Mouse (Mus musculus) limb, embryonic 14.5 days (tissue): ENCODE results near the gene Gm42791. TPM values are rescaled to one million over a fixed set of nuclear protein-coding genes. Genes with fewer than 3 reads are reported as not detected.
A peak's percentile ranks its signal among the peaks of the same experiment; 100 is the strongest.

Source experiments
- ATAC-seq: fragments of 200-750 bp; cut with Nextera tagmentation; 2 replicates; pipeline ENCODE4 v1.8.0; 2017; ENCODE audit warnings: low read depth, moderate number of reproducible peaks, moderate TSS enrichment; ENCODE audit not compliant: low FRiP score
- DNase-seq: peaks from one replicate; pipeline ENCODE4 v3.0.0-alpha.2; 2015; ENCODE audit warnings: low spot score
- H3K27ac ChIP-seq: fragments of 300-500 bp; sonication (generic); replicated peaks from 2 replicates; pipeline ENCODE4 v1.5.1; 2014; ENCODE audit warnings: low read depth, mild to moderate bottlenecking, low read length, moderate library complexity, mixed read lengths
- H3K27me3 ChIP-seq: fragments of 300-500 bp; sonication (generic); 2 replicates; pipeline ENCODE4 v1.6.1; 2014; ENCODE audit warnings: low read length, mixed read lengths; ENCODE audit not compliant: control insufficient read depth, insufficient read depth
- H3K36me3 ChIP-seq: fragments of 300-500 bp; sonication (generic); 2 replicates; pipeline ENCODE4 v1.6.1; 2014; ENCODE audit warnings: mild to moderate bottlenecking, low read length, moderate library complexity, mixed read lengths; ENCODE audit not compliant: control insufficient read depth, insufficient read depth
- H3K4me1 ChIP-seq: fragments of 300-500 bp; sonication (generic); 2 replicates; pipeline ENCODE4 v1.6.1; 2014; ENCODE audit warnings: antibody characterized with exemption, low read length, mixed read lengths; ENCODE audit not compliant: control insufficient read depth, insufficient read depth
- H3K4me2 ChIP-seq: fragments of 300-500 bp; sonication (generic); replicated peaks from 2 replicates; pipeline ENCODE4 v1.6.1; 2014; ENCODE audit warnings: low read depth, mild to moderate bottlenecking, low read length, moderate library complexity; ENCODE audit not compliant: severe bottlenecking
- H3K4me3 ChIP-seq: fragments of 300-500 bp; sonication (generic); replicated peaks from 2 replicates; pipeline ENCODE4 v1.5.1; 2014; ENCODE audit warnings: low read length
- H3K9ac ChIP-seq: fragments of 300-500 bp; sonication (generic); 2 replicates; pipeline ENCODE4 v1.6.1; 2014; ENCODE audit warnings: mild to moderate bottlenecking, low read depth, low read length, moderate library complexity; ENCODE audit not compliant: severe bottlenecking
- H3K9me3 ChIP-seq: fragments of 300-500 bp; sonication (generic); 2 replicates; pipeline ENCODE4 v1.6.1; 2016; ENCODE audit warnings: low read length; ENCODE audit not compliant: control insufficient read depth
- POLR2A ChIP-seq: fragments of 200-500 bp; IDR thresholded peaks from 2 replicates; pipeline ENCODE4 v1.8.0; 2012; ENCODE audit warnings: inconsistent platforms, mild to moderate bottlenecking, moderate library complexity, borderline replicate concordance; ENCODE audit not compliant: insufficient read depth, insufficient read length; ENCODE audit errors: extremely low read depth
- WGBS: fragments of 180-500 bp; shearing (Covaris S2); extraction: QIAGEN DNeasy Blood & Tissue Kit; methylation state at CpG from one replicate; pipeline ENCODE4 v1.1.7; 2014; 5-methylcytosine and 5-hydroxymethylcytosine counted together
- polyA plus RNA-seq, 2 experiments: library from polyadenylated mRNA; depleted of rRNA in 1 of 2; stranded (reverse) in 1 of 2; unstranded in 1 of 2; fragments of >200 nt; fragmentation: Nextera tagmentation in 1 of 2; extraction: Ambion mirVana in 1 of 2; gene quantifications; 2 replicates each; pipeline versions ENCODE4 v1.2.1 to v1.2.3; 2012 to 2014

The Gm42791 gene
- polyA plus RNA-seq, 2 experiments = not detected

- Histone ChIP-seq H3K9me3 (no peaks in the 10 kb centered on the region), H3K4me3 (no peak overlapping the region), H3K27ac (peak overlapping the region; percentile 81), H3K27me3 (no peaks in the 10 kb centered on the region), H3K36me3 (no peaks in the 10 kb centered on the region), H3K9ac (no peak overlapping the region), H3K4me1 (peaks cover 37% of the 10 kb centered on the region), H3K4me2 (no peak overlapping the region; the same call in 1 of the 2 replicates)
- DNase-seq (peak; percentile 69), ATAC-seq (peak; percentile 65)
- no peak for TF ChIP-seq POLR2A
- WGBS = 9% methylated on average over 13 of the region's 13 CpGs
Measured at GRCm38 (mm10) chr5:148965691-148966333, 29.1 kb downstream of the Gm42791 start.

GRCm38 (mm10) chr5:148965089-148965591 is 29.8 kb downstream of the Gm42791 start:
- no peak overlapping the region for H3K9ac ChIP-seq
- H3K4me3 ChIP-seq = no peak overlapping the region
- ATAC-seq (0 out of 2 replicates have a peak, but pooled peaks have one; percentile 14), DNase-seq (no peak)
- peaks cover 36% of the 10 kb centered on the region for H3K4me1 ChIP-seq
- no peaks in the 10 kb centered on the region for H3K36me3 ChIP-seq
- 0 out of 2 replicates have a peak overlapping the region, but pooled peaks have one; percentile 1 for H3K4me2 ChIP-seq
- no peaks in the 10 kb centered on the region for H3K27me3 ChIP-seq
- H3K27ac ChIP-seq = peak overlapping the region; percentile 81
- WGBS = 26% methylated on average over 15 of the region's 15 CpGs
- no peaks in the 10 kb centered on the region for H3K9me3 ChIP-seq
- no peak for TF ChIP-seq POLR2A

DNA sequence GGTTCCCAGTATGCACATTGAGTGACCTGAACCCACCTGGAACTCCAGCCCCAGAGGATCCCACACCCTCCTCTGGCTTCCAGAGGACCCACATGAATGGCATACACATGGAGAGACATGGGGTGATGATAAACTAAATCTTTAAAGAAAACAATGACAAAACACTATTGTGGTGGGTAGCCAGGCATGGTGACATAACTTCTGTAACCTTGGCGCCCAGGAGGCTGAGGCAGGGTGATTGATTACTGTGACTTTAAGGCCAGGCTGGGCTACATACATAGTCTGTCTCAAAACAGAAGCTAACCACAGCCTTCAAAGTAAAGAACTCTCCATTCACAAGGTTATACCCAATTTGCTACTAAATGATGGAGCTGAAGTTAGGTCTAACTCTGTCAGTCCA is 30.7 kb downstream of the Gm42791 start:
- Histone ChIP-seq H3K27ac (0 out of 2 replicates have a peak overlapping the region, but pooled peaks have one; percentile 81), H3K4me3 (no peak overlapping the region), H3K9ac (no peak overlapping the region), H3K27me3 (no peaks in the 10 kb centered on the region), H3K9me3 (no peaks in the 10 kb centered on the region), H3K4me1 (peaks cover 38% of the 10 kb centered on the region), H3K4me2 (no peak overlapping the region), H3K36me3 (no peaks in the 10 kb centered on the region)
- 87% methylated on average over 1 of the region's 1 CpGs for WGBS
- TF ChIP-seq POLR2A = no peak
- no peak for DNase-seq
- ATAC-seq = no peak

GRCm38 (mm10) chr5:148960211-148960610 is 34.7 kb downstream of the Gm42791 start:
- peaks cover 21% of the 10 kb centered on the region for H3K4me1 ChIP-seq
- no peak for TF ChIP-seq POLR2A
- H3K27ac ChIP-seq = peak overlapping the region; percentile 34; the same call in 1 of the 2 replicates
- no peaks in the 10 kb centered on the region for H3K9me3 ChIP-seq
- ATAC-seq = no peak
- no peaks in the 10 kb centered on the region for H3K27me3 ChIP-seq
- H3K4me3 ChIP-seq = no peak overlapping the region
- H3K36me3 ChIP-seq = no peaks in the 10 kb centered on the region
- peak overlapping the region; percentile 88; the same call in 1 of the 2 replicates for H3K4me2 ChIP-seq
- H3K9ac ChIP-seq = no peak overlapping the region
- DNase-seq = no peak
- 54% methylated on average over 10 of the region's 10 CpGs for WGBS

GRCm38 (mm10) chr5:148959068-148959990 is 35.6 kb downstream of the Gm42791 start:
- peak overlapping the region; percentile 38 for H3K4me3 ChIP-seq
- peak overlapping the region; percentile 88 for H3K4me2 ChIP-seq
- H3K9me3 ChIP-seq = no peaks in the 10 kb centered on the region
- ATAC-seq = peak; percentile 71
- no peaks in the 10 kb centered on the region for H3K27me3 ChIP-seq
- H3K27ac ChIP-seq = peak overlapping the region; percentile 34; the same call in 1 of the 2 replicates
- TF ChIP-seq POLR2A = no peak
- H3K4me1 ChIP-seq = peaks cover 13% of the 10 kb centered on the region
- peak overlapping the region; percentile 49 for H3K9ac ChIP-seq
- no peaks in the 10 kb centered on the region for H3K36me3 ChIP-seq
- WGBS = 2% methylated on average over 35 of the region's 39 CpGs
- DNase-seq = no peak
